Mouse (Mus musculus): ENCODE data around the gene Txlna. TPM values are rescaled to one million over a fixed set of nuclear protein-coding genes. Genes with fewer than 3 reads are reported as not detected.

Gene Txlna
- 79.9 TPM for total RNA-seq (2023)

GRCm38 (mm10) chr4:129640638-129641467, at the start of gene Txlna:
Txlna (minus strand) TSS chr4:129641065.

GRCm38 (mm10) chr4:129672083-129672877, 31.4 kb upstream of the Txlna start, which contains the start of gene Kpna6:
Kpna6 (minus strand) TSS chr4:129672767.

DNA sequence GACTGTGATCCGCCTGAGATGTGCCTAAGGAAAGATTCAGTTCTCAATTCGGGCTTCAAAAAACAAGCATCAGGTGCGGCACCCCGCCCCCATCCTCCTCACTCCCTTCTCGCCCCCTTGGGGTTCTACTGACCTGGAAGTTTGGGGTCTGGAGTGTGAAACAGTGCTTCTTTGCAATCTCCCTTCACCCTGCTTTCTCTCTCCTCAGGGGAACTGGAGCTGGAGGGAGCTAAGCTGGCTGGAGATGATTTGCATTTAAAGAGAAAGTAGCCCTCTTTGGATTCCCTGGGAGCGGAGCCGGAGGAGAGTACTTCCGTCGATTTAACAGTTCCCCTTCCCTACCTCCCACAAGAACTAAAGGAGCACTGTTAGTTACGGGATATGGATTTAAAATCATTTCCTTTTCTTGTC, 17.2 kb downstream of the Txlna start, which contains the start of gene Ccdc28b:
Gene Ccdc28b (minus strand): TSS at position 267 of the 411 bp plus-strand sequence.

GRCm38 (mm10) chr4:129618786-129619691, 21.8 kb downstream of the Txlna start, which contains the start of gene Iqcc:
Iqcc (minus strand) TSS chr4:129619099.

DNA sequence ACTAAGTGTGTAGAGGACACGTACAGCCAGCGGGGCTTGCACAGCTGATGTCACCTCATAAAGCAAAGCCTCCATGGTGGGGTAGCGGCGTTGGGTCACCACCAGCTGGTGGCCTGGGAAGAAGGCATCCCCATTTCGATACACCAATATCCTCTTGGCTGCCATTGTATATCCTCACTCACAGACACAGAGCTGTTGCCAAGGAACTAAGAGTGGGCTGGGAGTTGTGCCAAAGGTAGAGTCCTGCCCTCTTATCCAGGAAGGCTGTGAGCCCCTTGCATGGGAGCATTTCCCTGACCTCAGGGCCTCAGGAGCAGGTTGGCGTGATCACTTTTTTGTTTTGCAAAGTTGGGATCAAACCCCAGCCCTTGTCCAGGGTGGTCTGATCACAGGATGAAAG, 26.8 kb downstream of the Txlna start, which contains the start of gene Dcdc2b:
Gene Dcdc2b (minus strand): TSS at position 165 of the 400 bp plus-strand sequence.

DNA sequence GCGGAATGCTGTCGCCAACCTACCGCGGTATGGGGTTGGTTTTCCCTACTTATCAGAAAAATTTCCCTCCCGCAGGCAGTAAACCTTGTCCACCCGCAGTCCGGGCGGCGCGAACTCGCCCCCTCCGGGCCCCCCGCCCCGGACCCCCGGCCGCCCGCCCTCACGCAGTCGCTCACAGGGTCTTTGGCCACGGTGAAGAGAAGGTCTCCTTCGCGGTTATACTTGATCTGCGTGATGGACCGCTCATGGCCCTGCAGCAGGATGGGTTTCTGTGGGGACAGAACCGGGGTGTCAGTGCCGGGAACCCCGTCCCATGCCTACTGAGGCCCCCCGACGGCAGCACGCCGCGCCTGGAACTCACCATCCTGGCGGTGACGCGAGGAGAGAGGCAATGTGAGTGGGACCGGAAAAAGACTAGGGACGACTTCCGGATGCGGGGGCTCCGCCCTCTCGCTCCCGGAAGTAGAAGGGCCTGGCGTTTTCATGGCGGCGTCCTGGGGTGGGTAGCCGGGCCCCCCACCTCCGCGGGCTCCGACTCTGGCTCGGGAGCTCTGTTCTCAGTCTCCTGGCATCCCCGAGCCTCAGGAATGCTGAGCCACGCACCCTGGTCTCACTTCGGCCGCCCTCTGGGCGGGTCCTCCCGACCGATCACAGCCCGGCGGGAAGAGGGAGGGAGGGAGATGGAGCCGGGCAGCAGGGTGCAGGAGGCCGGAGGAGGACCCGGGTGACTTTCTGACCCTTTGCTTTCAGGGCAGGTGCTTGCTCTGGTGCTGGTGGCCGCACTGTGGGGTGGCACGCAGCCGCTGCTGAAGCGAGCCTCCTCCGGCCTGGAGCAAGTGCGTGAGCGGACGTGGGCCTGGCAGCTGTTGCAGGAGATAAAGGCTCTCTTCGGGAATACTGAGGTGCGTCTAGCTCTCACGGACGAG, 40.4 kb downstream of the Txlna start, which contains the start of the genes Eif3i and Tmem234:
Gene Eif3i (minus strand): TSS at position 416 of the 926 bp plus-strand sequence.
Gene Tmem234 (plus strand): TSS at position 436 of the 926 bp plus-strand sequence.

DNA sequence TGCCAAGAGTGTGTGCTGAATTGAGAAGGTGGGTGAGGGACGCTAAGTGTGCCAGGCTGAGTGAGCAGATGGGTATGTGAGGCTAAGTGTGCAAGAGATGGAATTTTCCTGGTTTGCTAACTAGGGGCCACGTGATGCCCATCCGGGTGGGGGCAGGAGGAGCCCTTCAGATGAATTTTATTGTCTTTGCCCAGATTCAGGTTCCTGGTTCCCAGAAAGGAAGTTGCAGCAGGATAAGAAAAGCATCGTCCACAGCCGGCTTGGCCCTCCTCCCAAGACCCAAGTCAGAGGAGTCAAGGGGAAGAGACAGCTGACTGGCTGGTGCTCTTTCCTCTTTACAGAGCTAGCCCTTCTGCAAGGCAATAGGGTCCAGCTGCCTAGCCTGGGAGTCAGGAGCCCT, 62.4 kb downstream of the Txlna start, which contains the start of gene Fam167b:
Gene Fam167b (minus strand): TSS at position 84 of the 400 bp plus-strand sequence.

Other genes starting within 250 kb of the Txlna start
- gene Zbtb8b, start 200.2 kb downstream of the Txlna start, total RNA-seq (2023) = not detected
- 107 TPM for gene Bsdc1, start 179.5 kb downstream of the Txlna start, total RNA-seq (2023)
- gene Tssk3, start 150.0 kb downstream of the Txlna start, total RNA-seq (2023) = not detected
- gene Fam229a, start 149.9 kb downstream of the Txlna start, total RNA-seq (2023) = 3.3 TPM
- 11.4 TPM for gene Marcksl1, start 127.5 kb downstream of the Txlna start, total RNA-seq (2023)
- gene Hdac1, start 98.4 kb downstream of the Txlna start, total RNA-seq (2023) = 118 TPM
- 906 TPM for gene Lck, start 67.4 kb downstream of the Txlna start, total RNA-seq (2023)
- not detected for gene Fam167b, start 62.5 kb downstream of the Txlna start, total RNA-seq (2023)
- gene Eif3i, start 40.4 kb downstream of the Txlna start, total RNA-seq (2023) = 175 TPM
- gene Tmem234, start 40.4 kb downstream of the Txlna start, total RNA-seq (2023) = 118 TPM
- 4.2 TPM for gene Dcdc2b, start 26.8 kb downstream of the Txlna start, total RNA-seq (2023)
- 21.0 TPM for gene Iqcc, start 22.0 kb downstream of the Txlna start, total RNA-seq (2023)
- 10.4 TPM for gene Ccdc28b, start 17.1 kb downstream of the Txlna start, total RNA-seq (2023)
- 32.0 TPM for gene Kpna6, start 31.7 kb upstream of the Txlna start, total RNA-seq (2023)
- 7.5 TPM for gene Tmem39b, start 55.8 kb upstream of the Txlna start, total RNA-seq (2023)
- gene Khdrbs1, start 101.2 kb upstream of the Txlna start, total RNA-seq (2023) = 131 TPM
- 285 TPM for gene Ptp4a2, start 170.2 kb upstream of the Txlna start, total RNA-seq (2023)